Mouse (Mus musculus) heart, postnatal 36 days (tissue): ENCODE data around the gene Ccdc14. TPM values are rescaled to one million over a fixed set of nuclear protein-coding genes. Genes with fewer than 3 reads are reported as not detected.

ENCODE experiments used
- DNase-seq, 2 experiments: peaks; one replicate each; pipeline ENCODE4 v3.0.0; 2021 to 2022
- intact Hi-C: fragments of 180-260 bp; cut with DNase I; formaldehyde crosslinking; loops from one replicate; pipeline ENCODE4 v1.15.1; 2025
- total RNA-seq, 2 experiments: library from RNA; stranded (reverse); gene quantifications; 2 replicates each; pipeline ENCODE4 v1.2.3; 2021

Ccdc14 gene
- total RNA-seq, 2 experiments from 2014 or later: 1.8 to 2.4 TPM

GRCm38 (mm10) chr16:34772445-34773032 is 82.1 kb downstream of the Ccdc14 start:
- intact Hi-C loops: no loop called here
- DNase-seq: no peak

Other genes with a start within 250 kb of the Ccdc14 start
- gene Kalrn, start 117.1 kb upstream of the Ccdc14 start, total RNA-seq: 10 to 100 TPM; 30.2 to 32.1 TPM
- under 1 TPM in 1 of 2 experiments, not detected in 1; 0.30 TPM for gene Ropn1, start 40.7 kb upstream of the Ccdc14 start, total RNA-seq
- gene Mylk, start 54.6 kb downstream of the Ccdc14 start, total RNA-seq: 10 to 100 TPM; 25.6 to 32.4 TPM